ENCODE assay signal across 9 mouse cellular contexts in genomic region chr8:121301431-121301830, GRCm38 (mm10).
DNase-seq lines count a peak whose midpoint lies in the region; ATAC-seq and TF ChIP-seq lines count a peak whose summit lies in the region.
"Had no signal": no experiment of that assay in that cellular context is flagged by ENCODE, and none has a peak within 500 bp of the region (broad histone marks: within the 10 kb centered on the region; RNA-seq: fewer than 3 reads in every experiment).

No protein-coding gene starts in this region.

- H3K36me3 ChIP-seq in kidney, postnatal 0 days (ENCODE audit: insufficient read depth, low read length), result no peaks in the 10 kb centered on the region
- no peaks in the 10 kb centered on the region for H3K36me3 ChIP-seq in stomach, embryonic 16.5 days (ENCODE audit: control insufficient read depth, insufficient read depth, low read length)
- H3K36me3 ChIP-seq: G1E had no signal

- peak overlapping the region; percentile 27 for H3K4me2 ChIP-seq in kidney, postnatal 0 days (ENCODE audit: low read length)
- peak overlapping the region; percentile 30 for H3K4me2 ChIP-seq in stomach, embryonic 16.5 days (ENCODE audit: low read depth, low read length)

- WGBS in kidney, postnatal 0 days, result 8% methylated on average over 15 of the region's 15 CpGs
- 8% methylated on average over 15 of the region's 15 CpGs for WGBS in stomach, embryonic 16.5 days

- H3K9ac ChIP-seq in kidney, postnatal 0 days (ENCODE audit: low read depth, low read length), result peak overlapping the region; percentile 15
- H3K9ac ChIP-seq in stomach, embryonic 16.5 days (ENCODE audit: low read length), result peak overlapping the region; percentile 42; the same call in 1 of the 2 replicates

- no peak for TF ChIP-seq CTCF in kidney, postnatal 0 days (IDR thresholded peaks at IDR 0.05; ENCODE audit: low read depth)

- H3K9me3 ChIP-seq in kidney, postnatal 0 days (replicated peaks; ENCODE audit: low read length), result no peaks in the 10 kb centered on the region
- no peaks in the 10 kb centered on the region for H3K9me3 ChIP-seq in stomach, embryonic 16.5 days (replicated peaks; ENCODE audit: control insufficient read depth, low read length)

- H3K27me3 ChIP-seq in kidney, postnatal 0 days (ENCODE audit: insufficient read depth, low read length), result no peaks in the 10 kb centered on the region
- no peaks in the 10 kb centered on the region for H3K27me3 ChIP-seq in stomach, embryonic 16.5 days (ENCODE audit: control insufficient read depth, insufficient read depth, low read length)

- peak overlapping the region; percentile 94 for H3K27ac ChIP-seq in kidney, postnatal 0 days
- H3K27ac ChIP-seq in stomach, embryonic 16.5 days (ENCODE audit: low read length), result peak overlapping the region; percentile 84

- H3K4me3 ChIP-seq in kidney, postnatal 0 days (replicated peaks; ENCODE audit: low read depth, low read length), result no peak overlapping the region
- H3K4me3 ChIP-seq in stomach, embryonic 16.5 days (replicated peaks; ENCODE audit: low read length), result no peak overlapping the region

- ATAC-seq in kidney, postnatal 0 days (replicated peaks; ENCODE audit: low FRiP score, low read depth), result peak; percentile 19; the same call in 1 of the 2 replicates
- peak; percentile 27; the same call in 1 of the 2 replicates for ATAC-seq in stomach, embryonic 16.5 days (ENCODE audit: insufficient read depth, low FRiP score)
- ATAC-seq in megakaryocyte-erythroid progenitor cell, adult 5-6 weeks (replicated peaks; ENCODE audit: low FRiP score, low TSS enrichment, poor library complexity, severe bottlenecking), result no peak

- H3K4me1 ChIP-seq in kidney, postnatal 0 days (replicated peaks; ENCODE audit: insufficient read depth, low read length), result peaks cover 30% of the 10 kb centered on the region
- H3K4me1 ChIP-seq in stomach, embryonic 16.5 days (ENCODE audit: control insufficient read depth, insufficient read depth, low read length), result peaks cover 17% of the 10 kb centered on the region

- DNase-seq in kidney, postnatal 0 days (ENCODE audit: low spot score), result peak; percentile 76
- DNase-seq in kidney, postnatal 14 days, result no peak
- peak; percentile 79 for DNase-seq in forelimb bud, embryonic 11.5 days (ENCODE audit: low read depth, low spot score)
- DNase-seq in liver, result peak; percentile 38
- no peak for DNase-seq in urinary bladder, postnatal 25 days (ENCODE audit: low spot score)
- no peak for DNase-seq in spleen, postnatal 14 days (ENCODE audit: low spot score in 2 of 2)

Comparison
In these comparisons a context has a peak if more than half of its experiments do, and no peak if none do; other contexts are left out.
1. DNase-seq: peak in kidney, postnatal 0 days (single experiment), forelimb bud, embryonic 11.5 days (single experiment) and liver (single experiment); none in kidney, postnatal 14 days (single experiment), urinary bladder, postnatal 25 days (single experiment) and spleen, postnatal 14 days (0 of 2).